Mouse (Mus musculus) liver, embryonic 11.5 days (tissue): ENCODE results near the gene Pkd1. TPM values are rescaled to one million over a fixed set of nuclear protein-coding genes. Genes with fewer than 3 reads are reported as not detected.

Experiments used
- ATAC-seq: fragments of 200-750 bp; cut with Nextera tagmentation; replicated peaks from 2 replicates; pipeline ENCODE4 v1.8.0; 2017; ENCODE audit warnings: moderate number of reproducible peaks, mild to moderate bottlenecking, moderate TSS enrichment, moderate library complexity; ENCODE audit not compliant: low FRiP score
- DNase-seq: peaks from one replicate; pipeline ENCODE4 v3.0.0-alpha.2; 2017; ENCODE audit warnings: low spot score
- H3K27ac ChIP-seq: fragments of 300-500 bp; sonication (generic); 2 replicates; pipeline ENCODE4 v1.5.1; 2014; ENCODE audit warnings: mild to moderate bottlenecking, low read depth, low read length, control low read depth
- H3K27me3 ChIP-seq: fragments of 300-500 bp; sonication (generic); replicated peaks from 2 replicates; pipeline ENCODE4 v1.6.1; 2014; ENCODE audit warnings: low read length, mixed read lengths; ENCODE audit not compliant: control insufficient read depth, insufficient read depth
- H3K36me3 ChIP-seq: fragments of 300-500 bp; sonication (generic); 2 replicates; pipeline ENCODE4 v1.6.1; 2014; ENCODE audit warnings: mild to moderate bottlenecking, low read length, moderate library complexity, mixed read lengths; ENCODE audit not compliant: control insufficient read depth, insufficient read depth
- H3K4me1 ChIP-seq: fragments of 300-500 bp; sonication (generic); replicated peaks from 2 replicates; pipeline ENCODE4 v1.6.1; 2014; ENCODE audit warnings: low read length, mixed read lengths; ENCODE audit not compliant: control insufficient read depth, insufficient read depth
- H3K4me2 ChIP-seq: fragments of 300-500 bp; sonication (generic); 2 replicates; pipeline ENCODE4 v1.6.1; 2014; ENCODE audit warnings: mild to moderate bottlenecking, control low read depth, moderate library complexity
- H3K4me3 ChIP-seq: fragments of 300-500 bp; sonication (generic); 2 replicates; pipeline ENCODE4 v1.5.1; 2014; ENCODE audit warnings: low read depth, low read length, control low read depth
- H3K9ac ChIP-seq: fragments of 300-500 bp; sonication (generic); 2 replicates; pipeline ENCODE4 v1.6.1; 2014; ENCODE audit warnings: low read depth, low read length, control low read depth
- H3K9me3 ChIP-seq: fragments of 300-500 bp; sonication (generic); 2 replicates; pipeline ENCODE4 v1.6.1; 2016; ENCODE audit warnings: low read length, inconsistent platforms, mixed read lengths; ENCODE audit not compliant: control insufficient read depth
- WGBS: fragments of 180-500 bp; shearing (Covaris S2); extraction: QIAGEN DNeasy Blood & Tissue Kit; methylation state at CpG from one replicate; pipeline ENCODE4 v1.1.7; 2014; 5-methylcytosine and 5-hydroxymethylcytosine counted together
- polyA plus RNA-seq: library from polyadenylated mRNA; unstranded; fragments of >200 nt; fragmentation: Nextera tagmentation; extraction: Ambion mirVana; gene quantifications from 2 replicates; pipeline ENCODE4 v1.2.1, GENCODE M21; 2014

Pkd1 gene
- polyA plus RNA-seq, 1 experiment from 2014 or later = 12.2 TPM

DNA sequence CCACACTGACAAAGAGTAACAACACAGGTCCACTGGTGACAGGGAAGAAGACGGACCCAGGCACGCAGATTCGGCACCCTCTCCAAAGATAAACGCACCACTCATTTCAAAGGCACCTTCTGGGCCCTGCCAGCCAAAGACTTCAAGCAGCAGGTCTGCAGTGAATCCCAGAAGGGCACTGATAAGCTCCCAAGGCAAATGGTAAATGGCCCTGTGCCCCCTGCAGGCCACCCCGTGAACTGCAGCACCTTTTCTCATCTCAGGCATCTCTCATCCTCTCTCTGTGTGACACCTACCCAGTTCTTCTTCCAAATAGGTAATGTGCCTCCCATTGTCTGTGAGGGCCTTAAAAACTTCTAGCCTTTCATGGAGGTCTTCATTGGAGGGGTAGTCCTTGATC lies 79.0 kb downstream of the Pkd1 start:
- Histone ChIP-seq H3K9me3 (no peaks in the 10 kb centered on the region), H3K4me2 (no peak overlapping the region), H3K27ac (no peak overlapping the region), H3K4me3 (no peak overlapping the region), H3K9ac (no peak overlapping the region), H3K4me1 (peaks cover 10% of the 10 kb centered on the region), H3K27me3 (no peaks in the 10 kb centered on the region), H3K36me3 (peaks cover 37% of the 10 kb centered on the region)
- peak; percentile 80 for DNase-seq
- 30% methylated on average over 5 of the region's 5 CpGs for WGBS
- peak; percentile 34; the same call in 1 of the 2 replicates for ATAC-seq

DNA sequence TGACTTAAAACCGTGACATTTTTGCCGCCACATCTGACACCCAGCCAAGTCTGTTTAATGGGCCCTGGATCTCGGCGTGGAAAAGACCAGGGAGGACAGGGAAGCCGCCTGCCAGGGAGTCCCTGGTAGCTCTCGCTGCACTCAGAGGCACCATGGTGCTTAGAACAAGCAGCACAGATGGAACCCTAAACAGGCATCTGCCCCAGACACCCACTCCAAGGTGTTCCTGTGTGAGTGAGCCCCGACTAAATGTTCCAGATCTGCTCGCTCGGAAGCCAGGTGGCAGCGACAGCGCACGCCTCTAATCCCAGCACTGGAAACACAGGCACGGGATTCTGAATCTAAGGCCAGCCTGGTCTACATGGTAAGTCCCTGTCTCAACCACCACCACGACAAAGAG lies 80.4 kb downstream of the Pkd1 start:
- H3K27ac ChIP-seq = no peak overlapping the region
- WGBS = 89% methylated on average over 14 of the region's 14 CpGs
- no peak for ATAC-seq
- H3K27me3 ChIP-seq = no peaks in the 10 kb centered on the region
- H3K4me3 ChIP-seq = no peak overlapping the region
- DNase-seq = no peak
- peaks cover 13% of the 10 kb centered on the region for H3K4me1 ChIP-seq
- H3K36me3 ChIP-seq = peaks cover 30% of the 10 kb centered on the region
- H3K9me3 ChIP-seq = no peaks in the 10 kb centered on the region
- H3K4me2 ChIP-seq = no peak overlapping the region
- H3K9ac ChIP-seq = no peak overlapping the region

GRCm38 (mm10) chr17:24632167-24632812 lies 82.7 kb downstream of the Pkd1 start, which contains the start of the genes Tsc2 and Nthl1:
Gene Tsc2, minus strand, starts transcription at chr17:24632630.
Gene Nthl1, plus strand, starts transcription at chr17:24632680.
- Histone ChIP-seq H3K4me1 (peaks cover 16% of the 10 kb centered on the region), H3K4me2 (peak within 1 kb of the TSS; percentile 94), H3K9me3 (no peaks in the 10 kb centered on the region), H3K27me3 (no peaks in the 10 kb centered on the region), H3K9ac (peak within 1 kb of the TSS; percentile 88), H3K27ac (peak within 1 kb of the TSS; percentile 69), H3K36me3 (peaks cover 18% of the 10 kb centered on the region), H3K4me3 (peak within 1 kb of the TSS; percentile 81)
- ATAC-seq (peak; percentile 83), DNase-seq (peak; percentile 92)
- WGBS = 1% methylated on average over 51 of the region's 51 CpGs

DNA sequence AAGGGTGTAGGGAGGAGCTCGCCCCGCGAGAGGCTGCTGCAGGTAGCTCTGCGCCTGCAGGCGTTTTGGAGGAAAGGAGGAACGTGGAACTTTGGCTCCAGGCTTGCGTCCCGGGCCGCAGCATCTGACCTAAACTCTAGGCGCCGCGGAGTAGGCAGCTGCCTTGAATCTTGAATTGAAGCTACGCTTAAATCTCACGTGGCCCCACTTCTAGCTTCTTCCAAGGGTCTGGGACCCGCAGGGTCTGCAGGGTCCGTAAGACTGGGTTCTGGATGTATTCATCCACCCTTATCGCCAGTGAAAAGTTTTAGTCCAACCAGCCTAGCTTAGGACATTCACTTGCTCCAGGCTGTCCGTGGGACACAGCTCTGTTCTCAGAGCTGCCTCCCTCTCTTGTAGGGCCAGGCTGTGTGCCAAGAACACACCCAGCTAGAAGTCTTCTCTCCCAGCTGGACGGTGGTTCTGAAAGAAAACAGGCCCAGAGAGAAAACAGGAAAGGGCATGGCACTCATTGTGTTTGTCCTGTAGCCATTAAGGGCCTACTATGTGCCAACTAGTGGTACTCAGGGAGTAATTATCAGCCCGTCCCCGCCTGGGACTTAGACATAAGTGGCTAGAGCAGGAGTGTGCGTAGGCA lies 83.3 kb downstream of the Pkd1 start:
- Histone ChIP-seq H3K4me3 (peak overlapping the region; percentile 81), H3K27ac (peak overlapping the region; percentile 69), H3K4me1 (peaks cover 16% of the 10 kb centered on the region), H3K9me3 (no peaks in the 10 kb centered on the region), H3K4me2 (peak overlapping the region; percentile 94), H3K27me3 (no peaks in the 10 kb centered on the region), H3K9ac (peak overlapping the region; percentile 88), H3K36me3 (peaks cover 11% of the 10 kb centered on the region)
- DNase-seq (no peak), ATAC-seq (peak; percentile 16)
- 17% methylated on average over 22 of the region's 22 CpGs for WGBS

- Histone ChIP-seq H3K27me3 (no peaks in the 10 kb centered on the region), H3K9ac (no peak overlapping the region; the same call in 1 of the 2 replicates), H3K9me3 (no peaks in the 10 kb centered on the region), H3K36me3 (peaks cover 13% of the 10 kb centered on the region), H3K4me1 (peaks cover 14% of the 10 kb centered on the region), H3K27ac (no peak overlapping the region), H3K4me3 (no peak overlapping the region), H3K4me2 (no peak overlapping the region; the same call in 1 of the 2 replicates)
- ATAC-seq (no peak), DNase-seq (no peak)
- 91% methylated on average over 11 of the region's 11 CpGs for WGBS
Measured at GRCm38 (mm10) chr17:24633831-24634230, 84.2 kb downstream of the Pkd1 start.

GRCm38 (mm10) chr17:24635024-24635423 lies 85.4 kb downstream of the Pkd1 start:
- ATAC-seq = no peak
- H3K27ac ChIP-seq = no peak overlapping the region
- H3K4me3 ChIP-seq = no peak overlapping the region; the same call in 1 of the 2 replicates
- no peak for DNase-seq
- H3K9ac ChIP-seq = no peak overlapping the region
- 72% methylated on average over 4 of the region's 4 CpGs for WGBS
- peaks cover 9% of the 10 kb centered on the region for H3K36me3 ChIP-seq
- H3K9me3 ChIP-seq = no peaks in the 10 kb centered on the region
- H3K4me1 ChIP-seq = peaks cover 14% of the 10 kb centered on the region
- H3K4me2 ChIP-seq = no peak overlapping the region
- H3K27me3 ChIP-seq = no peaks in the 10 kb centered on the region

GRCm38 (mm10) chr17:24635694-24636093 lies 86.1 kb downstream of the Pkd1 start:
- Histone ChIP-seq H3K4me2 (no peak overlapping the region), H3K4me3 (no peak overlapping the region), H3K27me3 (no peaks in the 10 kb centered on the region), H3K27ac (no peak overlapping the region), H3K9ac (no peak overlapping the region), H3K4me1 (peaks cover 14% of the 10 kb centered on the region), H3K36me3 (peaks cover 5% of the 10 kb centered on the region), H3K9me3 (no peaks in the 10 kb centered on the region)
- no peak for ATAC-seq
- WGBS = 93% methylated on average over 5 of the region's 5 CpGs
- no peak for DNase-seq

- no peak for DNase-seq
- ATAC-seq = no peak
- Histone ChIP-seq H3K4me1 (peaks cover 14% of the 10 kb centered on the region), H3K36me3 (peaks cover 5% of the 10 kb centered on the region), H3K27ac (no peak overlapping the region), H3K9me3 (no peaks in the 10 kb centered on the region), H3K4me3 (no peak overlapping the region), H3K27me3 (no peaks in the 10 kb centered on the region), H3K9ac (no peak overlapping the region), H3K4me2 (no peak overlapping the region)
- 61% methylated on average over 5 of the region's 5 CpGs for WGBS
Measured at GRCm38 (mm10) chr17:24636781-24637481, 87.3 kb downstream of the Pkd1 start.
